Mouse (Mus musculus) limb, embryonic 13.5 days (tissue): ENCODE measurements around the gene Lrch1. TPM values are rescaled to one million over a fixed set of nuclear protein-coding genes. Genes with fewer than 3 reads are reported as not detected.
A peak's percentile ranks its signal among the peaks of the same experiment; 100 is the strongest.

Source experiments
- ATAC-seq: fragments of 200-750 bp; cut with Nextera tagmentation; 2 replicates; pipeline ENCODE4 v1.8.0; 2017; ENCODE audit warnings: low read depth, moderate number of reproducible peaks, moderate TSS enrichment; ENCODE audit not compliant: low FRiP score
- H3K27ac ChIP-seq: fragments of 300-500 bp; sonication (generic); 2 replicates; pipeline ENCODE4 v1.5.1; 2015; ENCODE audit warnings: inconsistent platforms, mild to moderate bottlenecking, moderate library complexity
- H3K27me3 ChIP-seq: fragments of 300-500 bp; sonication (generic); 2 replicates; pipeline ENCODE4 v1.6.1; 2015; ENCODE audit warnings: mild to moderate bottlenecking, inconsistent platforms
- H3K36me3 ChIP-seq: fragments of 300-500 bp; sonication (generic); 2 replicates; pipeline ENCODE4 v1.6.1; 2015; ENCODE audit warnings: inconsistent platforms, mild to moderate bottlenecking, moderate library complexity
- H3K4me1 ChIP-seq: fragments of 300-500 bp; sonication (generic); 2 replicates; pipeline ENCODE4 v1.6.1; 2015; ENCODE audit warnings: inconsistent platforms
- H3K4me2 ChIP-seq: fragments of 300-500 bp; sonication (generic); replicated peaks from 2 replicates; pipeline ENCODE4 v1.6.1; 2015; ENCODE audit warnings: inconsistent platforms, mild to moderate bottlenecking, moderate library complexity
- H3K4me3 ChIP-seq: fragments of 300-500 bp; sonication (generic); 2 replicates; pipeline ENCODE4 v1.5.1; 2015; ENCODE audit warnings: moderate library complexity, mild to moderate bottlenecking, inconsistent platforms
- H3K9ac ChIP-seq: fragments of 300-500 bp; sonication (generic); 2 replicates; pipeline ENCODE4 v1.6.1; 2015; ENCODE audit warnings: mild to moderate bottlenecking, inconsistent platforms
- H3K9me3 ChIP-seq: fragments of 300-500 bp; sonication (generic); 2 replicates; pipeline ENCODE4 v1.6.1; 2016; ENCODE audit warnings: inconsistent platforms
- WGBS: fragments of 180-500 bp; shearing (Covaris S2); methylation state at CpG from one replicate; pipeline ENCODE4 v1.1.7; 2015; 5-methylcytosine and 5-hydroxymethylcytosine counted together
- polyA plus RNA-seq: library from polyadenylated mRNA; unstranded; fragments of >200 nt; fragmentation: Nextera tagmentation; extraction: Ambion mirVana; gene quantifications from 2 replicates; pipeline ENCODE4 v1.2.1, GENCODE M21; 2015

The Lrch1 gene
- polyA plus RNA-seq, 1 experiment from 2014 or later = 14.6 TPM

- Histone ChIP-seq H3K9ac (no peak overlapping the region), H3K9me3 (no peaks in the 10 kb centered on the region), H3K4me2 (no peak overlapping the region), H3K27me3 (no peaks in the 10 kb centered on the region), H3K36me3 (peaks cover 7% of the 10 kb centered on the region), H3K27ac (no peak overlapping the region), H3K4me3 (no peak overlapping the region), H3K4me1 (peaks cover 42% of the 10 kb centered on the region)
- ATAC-seq = no peak
- WGBS = 82% methylated on average over 4 of the region's 4 CpGs
These were observed 31.0 kb downstream of the Lrch1 start for GRCm38 (mm10) chr14:74916691-74917090.

- no peak for ATAC-seq
- no peak overlapping the region for H3K4me3 ChIP-seq
- peak overlapping the region; percentile 25 for H3K4me2 ChIP-seq
- H3K4me1 ChIP-seq = peaks cover 42% of the 10 kb centered on the region
- 21% methylated on average over 8 of the region's 8 CpGs for WGBS
- H3K27ac ChIP-seq = no peak overlapping the region
- no peaks in the 10 kb centered on the region for H3K27me3 ChIP-seq
- H3K36me3 ChIP-seq = peaks cover 7% of the 10 kb centered on the region
- H3K9me3 ChIP-seq = no peaks in the 10 kb centered on the region
- H3K9ac ChIP-seq = no peak overlapping the region
These were observed 31.6 kb downstream of the Lrch1 start for GRCm38 (mm10) chr14:74916075-74916474.

- H3K9me3 ChIP-seq = no peaks in the 10 kb centered on the region
- 28% methylated on average over 2 of the region's 2 CpGs for WGBS
- H3K27me3 ChIP-seq = no peaks in the 10 kb centered on the region
- H3K4me1 ChIP-seq = peaks cover 42% of the 10 kb centered on the region
- no peak for ATAC-seq
- no peak overlapping the region for H3K4me3 ChIP-seq
- peak overlapping the region; percentile 25 for H3K4me2 ChIP-seq
- H3K36me3 ChIP-seq = peaks cover 7% of the 10 kb centered on the region
- no peak overlapping the region for H3K9ac ChIP-seq
- H3K27ac ChIP-seq = no peak overlapping the region
These were observed 32.0 kb downstream of the Lrch1 start for GRCm38 (mm10) chr14:74915658-74916057.

- H3K27ac ChIP-seq = no peak overlapping the region
- peaks cover 1% of the 10 kb centered on the region; the same call in 1 of the 2 replicates for H3K36me3 ChIP-seq
- H3K9ac ChIP-seq = no peak overlapping the region
- H3K27me3 ChIP-seq = no peaks in the 10 kb centered on the region
- ATAC-seq = no peak
- H3K4me1 ChIP-seq = peaks cover 47% of the 10 kb centered on the region
- H3K4me3 ChIP-seq = no peak overlapping the region
- no peaks in the 10 kb centered on the region for H3K9me3 ChIP-seq
- WGBS = 67% methylated on average over 9 of the region's 9 CpGs
- H3K4me2 ChIP-seq = no peak overlapping the region
These were observed 32.7 kb downstream of the Lrch1 start for GRCm38 (mm10) chr14:74915025-74915424.

GRCm38 (mm10) chr14:74913381-74914230 lies 34.1 kb downstream of the Lrch1 start:
- Histone ChIP-seq H3K36me3 (no peaks in the 10 kb centered on the region), H3K4me1 (peaks cover 44% of the 10 kb centered on the region), H3K27ac (peak overlapping the region; percentile 28; the same call in 1 of the 2 replicates), H3K4me2 (peak overlapping the region; percentile 36), H3K4me3 (no peak overlapping the region), H3K9me3 (no peaks in the 10 kb centered on the region), H3K9ac (no peak overlapping the region; the same call in 1 of the 2 replicates), H3K27me3 (no peaks in the 10 kb centered on the region)
- WGBS = 60% methylated on average over 20 of the region's 20 CpGs
- no peak for ATAC-seq

- Histone ChIP-seq H3K9me3 (no peaks in the 10 kb centered on the region), H3K27me3 (no peaks in the 10 kb centered on the region), H3K36me3 (no peaks in the 10 kb centered on the region), H3K4me2 (no peak overlapping the region), H3K9ac (no peak overlapping the region), H3K4me1 (peaks cover 32% of the 10 kb centered on the region), H3K27ac (no peak overlapping the region), H3K4me3 (no peak overlapping the region)
- WGBS = 45% methylated on average over 5 of the region's 5 CpGs
- ATAC-seq = no peak; the same call in 1 of the 2 replicates
These were observed 37.3 kb downstream of the Lrch1 start for GRCm38 (mm10) chr14:74910363-74910762.

GRCm38 (mm10) chr14:74909021-74909420 lies 38.7 kb downstream of the Lrch1 start:
- H3K4me3 ChIP-seq = no peak overlapping the region
- H3K27ac ChIP-seq = no peak overlapping the region
- 69% methylated on average over 8 of the region's 8 CpGs for WGBS
- no peak overlapping the region for H3K9ac ChIP-seq
- no peaks in the 10 kb centered on the region for H3K27me3 ChIP-seq
- H3K9me3 ChIP-seq = no peaks in the 10 kb centered on the region
- peaks cover 19% of the 10 kb centered on the region for H3K4me1 ChIP-seq
- no peak overlapping the region for H3K4me2 ChIP-seq
- no peak for ATAC-seq
- no peaks in the 10 kb centered on the region for H3K36me3 ChIP-seq

- no peak for ATAC-seq
These were observed 39.4 kb downstream of the Lrch1 start for GRCm38 (mm10) chr14:74908250-74908649.

GRCm38 (mm10) chr14:74907706-74908105 lies 40.0 kb downstream of the Lrch1 start:
- Histone ChIP-seq H3K4me1 (peaks cover 12% of the 10 kb centered on the region; the same call in 1 of the 2 replicates), H3K27ac (no peak overlapping the region), H3K9me3 (no peaks in the 10 kb centered on the region), H3K27me3 (no peaks in the 10 kb centered on the region), H3K4me2 (no peak overlapping the region), H3K4me3 (no peak overlapping the region), H3K36me3 (no peaks in the 10 kb centered on the region), H3K9ac (no peak overlapping the region)
- no peak for ATAC-seq
- WGBS = 90% methylated on average over 8 of the region's 8 CpGs

More at GRCm38 (mm10) chr14:74908250-74908649, 39.4 kb downstream of the Lrch1 start:
- H3K9me3 ChIP-seq = no peaks in the 10 kb centered on the region
- H3K4me3 ChIP-seq = no peak overlapping the region
- no peak overlapping the region for H3K27ac ChIP-seq
- H3K9ac ChIP-seq = no peak overlapping the region
- 89% methylated on average over 6 of the region's 6 CpGs for WGBS
- peaks cover 11% of the 10 kb centered on the region; the same call in 1 of the 2 replicates for H3K4me1 ChIP-seq
- no peak overlapping the region for H3K4me2 ChIP-seq
- no peaks in the 10 kb centered on the region for H3K36me3 ChIP-seq
- no peaks in the 10 kb centered on the region for H3K27me3 ChIP-seq

GRCm38 (mm10) chr14:74905990-74906389 lies 41.7 kb downstream of the Lrch1 start:
- WGBS = 74% methylated on average over 3 of the region's 3 CpGs
- H3K9me3 ChIP-seq = no peaks in the 10 kb centered on the region
- H3K4me1 ChIP-seq = peaks cover 12% of the 10 kb centered on the region; the same call in 1 of the 2 replicates
- no peak overlapping the region for H3K27ac ChIP-seq
- no peak overlapping the region for H3K9ac ChIP-seq
- no peaks in the 10 kb centered on the region for H3K27me3 ChIP-seq
- H3K4me2 ChIP-seq = no peak overlapping the region
- no peaks in the 10 kb centered on the region for H3K36me3 ChIP-seq
- no peak for ATAC-seq
- H3K4me3 ChIP-seq = no peak overlapping the region

GRCm38 (mm10) chr14:74904442-74904841 lies 43.2 kb downstream of the Lrch1 start:
- no peak for ATAC-seq
- H3K36me3 ChIP-seq = no peaks in the 10 kb centered on the region
- H3K27ac ChIP-seq = no peak overlapping the region
- no peaks in the 10 kb centered on the region for H3K9me3 ChIP-seq
- no peak overlapping the region for H3K9ac ChIP-seq
- H3K27me3 ChIP-seq = no peaks in the 10 kb centered on the region
- H3K4me2 ChIP-seq = no peak overlapping the region
- no peak overlapping the region for H3K4me3 ChIP-seq
- WGBS = 93% methylated on average over 5 of the region's 5 CpGs
- peaks cover 17% of the 10 kb centered on the region; the same call in 1 of the 2 replicates for H3K4me1 ChIP-seq

- WGBS = 75% methylated on average over 4 of the region's 4 CpGs
- no peak for ATAC-seq
- H3K27me3 ChIP-seq = no peaks in the 10 kb centered on the region
- no peak overlapping the region for H3K4me2 ChIP-seq
- H3K4me1 ChIP-seq = peaks cover 17% of the 10 kb centered on the region; the same call in 1 of the 2 replicates
- H3K9me3 ChIP-seq = no peaks in the 10 kb centered on the region
- H3K4me3 ChIP-seq = no peak overlapping the region
- H3K36me3 ChIP-seq = no peaks in the 10 kb centered on the region
- no peak overlapping the region for H3K27ac ChIP-seq
- H3K9ac ChIP-seq = no peak overlapping the region
These were observed 44.6 kb downstream of the Lrch1 start for GRCm38 (mm10) chr14:74903047-74903446.
